Mouse (Mus musculus) hindbrain, embryonic 15.5 days (tissue): ENCODE results near the gene Perm1. TPM values are rescaled to one million over a fixed set of nuclear protein-coding genes. Genes with fewer than 3 reads are reported as not detected.

Source experiments
- ATAC-seq: fragments of 200-750 bp; cut with Nextera tagmentation; 2 replicates; pipeline ENCODE4 v1.8.0; 2017; ENCODE audit warnings: low read depth, moderate number of reproducible peaks, moderate TSS enrichment; ENCODE audit not compliant: low FRiP score
- H3K27ac ChIP-seq: fragments of 300-500 bp; sonication (generic); replicated peaks from 2 replicates; pipeline ENCODE4 v1.5.1; 2015; ENCODE audit warnings: mild to moderate bottlenecking, inconsistent platforms
- H3K27me3 ChIP-seq: fragments of 300-500 bp; sonication (generic); 2 replicates; pipeline ENCODE4 v1.6.1; 2015; ENCODE audit warnings: control low read depth, inconsistent platforms
- H3K36me3 ChIP-seq: fragments of 300-500 bp; sonication (generic); 2 replicates; pipeline ENCODE4 v1.6.1; 2015; ENCODE audit warnings: control low read depth, inconsistent platforms
- H3K4me1 ChIP-seq: fragments of 300-500 bp; sonication (generic); replicated peaks from 2 replicates; pipeline ENCODE4 v1.6.1; 2015; ENCODE audit warnings: control low read depth, inconsistent platforms
- H3K4me2 ChIP-seq: fragments of 300-500 bp; sonication (generic); 2 replicates; pipeline ENCODE4 v1.6.1; 2015; ENCODE audit warnings: moderate library complexity, mild to moderate bottlenecking, inconsistent platforms
- H3K4me3 ChIP-seq: fragments of 300-500 bp; sonication (generic); 2 replicates; pipeline ENCODE4 v1.5.1; 2015; ENCODE audit warnings: mild to moderate bottlenecking, inconsistent platforms
- H3K9ac ChIP-seq: fragments of 300-500 bp; sonication (generic); 2 replicates; pipeline ENCODE4 v1.6.1; 2015; ENCODE audit warnings: inconsistent platforms
- H3K9me3 ChIP-seq: fragments of 300-500 bp; sonication (generic); 2 replicates; pipeline ENCODE4 v1.6.1; 2016; ENCODE audit warnings: control low read depth, inconsistent platforms
- WGBS: fragments of 180-500 bp; shearing (Covaris S2); methylation state at CpG from one replicate; pipeline ENCODE4 v1.1.7; 2015; 5-methylcytosine and 5-hydroxymethylcytosine counted together
- polyA plus RNA-seq: library from polyadenylated mRNA; unstranded; fragments of >200 nt; fragmentation: Nextera tagmentation; extraction: Ambion mirVana; gene quantifications from 2 replicates; pipeline ENCODE4 v1.2.1, GENCODE M21; 2015

Perm1 gene
- polyA plus RNA-seq, 1 experiment from 2014 or later, result 2.5 TPM

DNA sequence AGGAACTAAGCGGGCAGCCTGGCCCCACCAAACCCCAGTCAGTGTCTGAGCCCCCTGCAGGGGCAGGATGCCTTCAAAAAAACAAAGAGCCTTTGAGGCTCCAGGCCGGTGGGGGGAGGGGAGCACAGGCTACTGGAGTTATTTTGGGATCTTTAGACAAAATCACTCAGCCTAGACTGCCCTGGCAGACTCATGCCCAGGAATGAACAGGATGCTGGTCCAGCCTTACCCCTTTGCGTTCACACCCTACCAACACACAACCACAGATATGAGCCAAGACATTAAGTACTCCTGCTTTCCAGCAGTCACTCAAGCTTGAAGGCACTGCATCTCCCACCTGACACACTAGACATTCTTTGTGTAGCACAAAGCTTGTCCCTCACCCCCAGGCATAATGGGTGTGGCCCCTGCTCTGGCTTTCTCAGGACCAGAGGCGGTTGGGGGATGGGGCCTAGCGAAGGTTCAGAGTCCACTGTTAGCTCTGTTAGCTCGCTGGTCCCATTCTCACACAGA, 26.8 kb upstream of the Perm1 start:
- peak; percentile 27 for ATAC-seq
- Histone ChIP-seq H3K36me3 (0 out of 2 replicates have a peak, but pooled peaks cover 10% of the 10 kb centered on the region), H3K4me1 (peaks cover 98% of the 10 kb centered on the region), H3K4me2 (peak overlapping the region; percentile 17), H3K27ac (peak overlapping the region; percentile 61), H3K27me3 (no peaks in the 10 kb centered on the region), H3K9ac (no peak overlapping the region), H3K4me3 (no peak overlapping the region), H3K9me3 (no peaks in the 10 kb centered on the region)
- 10% methylated on average over 6 of the region's 6 CpGs for WGBS

DNA sequence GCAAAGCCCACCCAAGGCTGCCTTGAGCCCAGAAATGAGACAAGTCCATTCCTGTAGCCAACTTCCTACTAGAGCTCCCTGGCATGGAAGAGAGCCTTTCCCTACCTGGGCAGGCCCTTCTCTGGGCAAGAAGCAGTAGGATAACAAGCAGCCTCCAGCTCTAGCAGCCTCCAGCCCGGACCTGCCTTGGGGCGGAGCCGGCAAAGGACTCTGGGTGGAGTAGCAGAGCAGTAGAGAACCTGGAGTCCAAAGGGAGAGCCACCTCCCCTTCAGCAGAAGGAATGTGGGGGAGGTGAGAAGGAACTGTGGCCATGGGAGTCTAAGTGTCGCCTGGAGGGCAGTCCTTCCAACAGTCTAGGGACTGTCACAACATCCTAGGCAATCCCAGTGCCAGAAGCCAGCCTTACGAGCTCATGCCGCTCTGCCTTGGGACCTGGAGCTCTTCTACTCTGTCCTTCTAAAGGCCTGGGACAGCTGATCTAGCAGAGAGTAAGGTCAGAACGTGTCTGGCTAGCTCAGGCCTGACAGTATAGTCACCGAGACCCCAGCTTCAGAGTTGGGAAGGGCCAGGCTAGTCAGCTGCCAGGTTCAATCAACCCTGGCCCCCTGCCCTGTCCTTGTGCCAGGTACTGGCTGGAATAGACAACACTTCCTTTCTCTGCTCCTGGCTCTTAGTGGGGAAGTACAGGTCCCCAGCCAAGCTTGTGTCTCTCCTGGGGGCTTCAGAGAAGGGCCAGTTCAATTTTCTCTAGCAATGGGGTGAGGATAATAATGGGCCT, 23.1 kb upstream of the Perm1 start:
- no peaks in the 10 kb centered on the region for H3K9me3 ChIP-seq
- no peak overlapping the region for H3K4me3 ChIP-seq
- WGBS, result 54% methylated on average over 8 of the region's 8 CpGs
- H3K4me2 ChIP-seq, result 0 out of 2 replicates have a peak overlapping the region, but pooled peaks have one; percentile 13
- H3K27me3 ChIP-seq, result no peaks in the 10 kb centered on the region
- no peak overlapping the region for H3K9ac ChIP-seq
- H3K27ac ChIP-seq, result peak overlapping the region; percentile 53
- 0 out of 2 replicates have a peak, but pooled peaks cover 10% of the 10 kb centered on the region for H3K36me3 ChIP-seq
- peaks cover 90% of the 10 kb centered on the region for H3K4me1 ChIP-seq
- no peak for ATAC-seq

DNA sequence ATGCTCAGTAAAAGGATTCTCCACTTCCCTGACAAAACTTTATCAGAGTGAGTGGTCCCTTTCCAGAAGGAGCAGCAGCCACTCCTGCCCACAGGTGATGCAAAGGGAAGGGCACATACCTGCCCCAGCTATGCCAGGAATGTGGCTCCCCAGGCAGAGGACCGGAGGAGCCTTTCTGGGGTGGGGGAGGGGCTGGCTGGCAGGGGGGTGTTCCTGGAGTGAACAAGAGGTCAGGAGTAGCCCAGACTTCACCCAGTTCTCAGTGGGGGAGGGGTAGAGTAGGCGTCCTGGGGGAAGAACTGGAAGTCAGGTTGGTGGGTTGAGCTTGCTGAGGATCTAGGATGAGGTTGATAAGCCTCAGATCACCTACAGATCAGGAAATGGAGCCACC, 22.5 kb upstream of the Perm1 start:
- no peaks in the 10 kb centered on the region for H3K27me3 ChIP-seq
- no peak for ATAC-seq
- no peak overlapping the region for H3K9ac ChIP-seq
- 26% methylated on average over 2 of the region's 2 CpGs for WGBS
- no peaks in the 10 kb centered on the region for H3K9me3 ChIP-seq
- no peak overlapping the region for H3K4me3 ChIP-seq
- H3K27ac ChIP-seq, result 0 out of 2 replicates have a peak overlapping the region, but pooled peaks have one; percentile 53
- H3K36me3 ChIP-seq, result 0 out of 2 replicates have a peak, but pooled peaks cover 10% of the 10 kb centered on the region
- peaks cover 84% of the 10 kb centered on the region for H3K4me1 ChIP-seq
- no peak overlapping the region for H3K4me2 ChIP-seq

DNA sequence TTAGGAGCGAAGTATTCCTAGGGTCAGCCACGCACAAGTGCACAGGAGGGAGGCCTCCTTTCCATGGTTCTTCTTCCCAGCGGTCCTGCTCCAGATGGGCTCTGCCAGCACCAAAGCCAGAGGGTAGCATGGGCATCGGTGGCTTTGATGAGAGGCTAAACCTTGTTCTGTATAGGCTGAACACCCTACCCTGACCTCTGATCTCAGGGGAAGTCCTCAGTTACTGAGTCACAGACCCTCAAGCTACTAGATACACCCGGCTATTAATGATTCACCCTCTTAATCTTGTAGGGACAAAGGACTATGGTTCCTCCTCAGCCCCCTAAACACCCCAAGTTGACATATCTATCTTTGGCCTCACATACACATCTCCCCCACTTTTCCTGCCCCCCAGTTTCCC, 21.8 kb upstream of the Perm1 start:
- H3K4me3 ChIP-seq, result no peak overlapping the region
- WGBS, result 51% methylated on average over 5 of the region's 5 CpGs
- no peak overlapping the region for H3K27ac ChIP-seq
- no peak overlapping the region for H3K9ac ChIP-seq
- H3K4me2 ChIP-seq, result peak overlapping the region; percentile 80
- no peaks in the 10 kb centered on the region for H3K27me3 ChIP-seq
- H3K36me3 ChIP-seq, result 0 out of 2 replicates have a peak, but pooled peaks cover 10% of the 10 kb centered on the region
- no peaks in the 10 kb centered on the region for H3K9me3 ChIP-seq
- peaks cover 79% of the 10 kb centered on the region for H3K4me1 ChIP-seq
- no peak for ATAC-seq

DNA sequence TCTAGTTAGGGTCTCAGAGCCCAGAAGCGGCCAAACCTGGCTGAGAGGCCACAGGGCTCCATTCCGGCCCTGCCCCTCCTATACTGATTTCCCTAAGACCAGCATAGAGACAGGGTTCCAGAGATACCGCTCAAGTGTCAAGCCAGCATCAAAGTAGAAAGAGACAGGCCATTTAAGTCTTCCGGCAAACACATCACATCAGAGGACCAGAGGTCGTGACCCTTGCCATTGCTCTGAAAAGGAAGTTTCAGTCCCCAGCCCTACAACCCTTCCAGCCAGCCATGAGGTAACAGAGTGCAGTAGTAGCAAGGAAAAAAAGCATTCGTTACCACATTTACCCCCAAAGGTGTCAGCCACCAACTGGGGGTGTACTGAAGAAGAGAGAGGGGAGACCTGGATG, 21.3 kb upstream of the Perm1 start:
- Histone ChIP-seq H3K36me3 (0 out of 2 replicates have a peak, but pooled peaks cover 10% of the 10 kb centered on the region), H3K4me2 (peak overlapping the region; percentile 80), H3K9ac (no peak overlapping the region), H3K4me3 (no peak overlapping the region; the same call in 1 of the 2 replicates), H3K4me1 (peaks cover 75% of the 10 kb centered on the region), H3K27me3 (no peaks in the 10 kb centered on the region), H3K9me3 (no peaks in the 10 kb centered on the region), H3K27ac (no peak overlapping the region)
- ATAC-seq, result no peak
- WGBS, result 30% methylated on average over 6 of the region's 6 CpGs

DNA sequence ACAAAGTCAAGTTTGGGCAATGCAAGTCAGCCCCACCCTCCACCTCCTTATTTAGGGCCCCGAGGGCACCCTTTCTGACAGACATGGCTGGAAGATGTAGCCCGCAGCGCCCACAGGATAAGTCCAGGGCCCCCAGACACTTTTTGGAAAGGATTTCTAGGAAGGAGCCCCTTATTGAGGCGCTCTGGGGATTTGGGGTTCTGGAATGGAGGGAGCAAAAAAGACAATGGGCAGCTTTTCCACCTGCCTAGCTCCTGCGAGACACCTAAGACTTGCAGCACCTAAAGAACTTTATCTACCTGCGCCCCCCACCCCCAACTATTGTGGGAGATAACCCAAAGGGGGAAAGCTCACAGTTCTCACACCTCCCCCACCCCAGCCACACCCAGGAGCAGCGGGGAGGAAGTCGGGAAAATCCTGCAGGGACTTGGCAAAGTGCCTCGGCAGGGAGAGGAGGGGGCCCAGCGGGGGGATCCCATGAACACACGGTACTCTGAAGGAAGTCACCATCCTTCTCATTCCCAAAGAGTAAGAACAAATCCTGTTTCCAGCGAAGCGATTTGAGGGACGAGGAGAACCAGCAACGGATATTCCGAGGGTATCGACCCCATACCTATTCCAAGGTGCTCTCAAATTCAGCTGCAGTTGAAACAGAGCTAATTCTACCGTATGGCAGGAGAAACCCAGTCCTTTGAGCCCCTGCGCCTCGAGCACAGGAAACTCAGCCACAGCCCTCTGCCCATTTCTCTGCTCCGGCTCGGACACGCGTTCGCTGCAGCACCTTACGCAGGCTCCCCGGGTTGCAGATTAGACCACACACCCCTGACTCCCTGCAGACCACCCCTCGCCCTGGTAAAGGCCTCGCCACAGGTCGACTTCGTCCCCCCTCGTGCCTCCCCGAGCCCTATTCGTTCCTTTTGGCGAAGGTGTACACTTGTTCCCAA, 19.5 kb upstream of the Perm1 start:
- peak overlapping the region; percentile 55 for H3K4me3 ChIP-seq
- peaks cover 58% of the 10 kb centered on the region for H3K4me1 ChIP-seq
- peak overlapping the region; percentile 80 for H3K4me2 ChIP-seq
- 0 out of 2 replicates have a peak, but pooled peaks cover 7% of the 10 kb centered on the region for H3K36me3 ChIP-seq
- no peaks in the 10 kb centered on the region for H3K27me3 ChIP-seq
- ATAC-seq, result no peak
- no peaks in the 10 kb centered on the region for H3K9me3 ChIP-seq
- peak overlapping the region; percentile 66 for H3K27ac ChIP-seq
- peak overlapping the region; percentile 85 for H3K9ac ChIP-seq
- 3% methylated on average over 35 of the region's 35 CpGs for WGBS

DNA sequence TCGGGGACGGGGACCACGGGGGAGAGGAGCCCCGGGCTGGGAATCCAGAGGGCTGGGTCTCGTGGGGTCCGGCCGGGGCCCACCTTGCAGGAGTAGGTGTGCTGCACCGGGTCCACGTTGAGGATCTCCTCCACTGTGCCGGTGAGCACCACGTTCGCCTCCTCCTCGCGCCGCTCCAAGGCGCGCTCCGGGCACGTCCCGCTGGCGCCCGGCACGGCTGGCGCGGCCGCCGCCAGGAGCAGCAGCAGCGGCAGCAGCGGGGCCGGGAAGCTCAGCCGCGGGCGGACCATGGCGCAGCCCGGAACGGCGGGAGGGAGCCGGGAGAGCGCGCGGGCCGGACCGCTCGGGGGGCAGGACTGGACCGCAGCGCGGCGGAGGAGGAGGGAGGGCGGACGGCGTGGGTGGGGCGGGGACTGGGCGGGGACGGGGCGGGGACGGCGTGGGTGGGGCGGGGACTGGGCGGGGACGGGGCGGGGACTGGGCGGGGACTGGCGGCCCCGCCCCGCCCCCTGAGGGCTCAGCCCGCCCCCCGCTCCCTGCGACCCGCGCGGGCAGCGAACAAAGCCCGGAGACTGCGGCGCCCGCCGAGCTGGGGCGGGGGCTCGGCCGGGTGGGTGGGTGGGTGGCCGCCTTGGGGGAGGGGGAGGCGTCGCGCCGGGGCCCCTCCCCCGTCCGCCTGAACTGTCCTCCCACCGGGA, 18.4 kb upstream of the Perm1 start, which contains the start of gene Agrn:
TSS of gene Agrn (minus strand) at position 358 of the 698 bp plus-strand sequence.
- H3K4me1 ChIP-seq, result peaks cover 47% of the 10 kb centered on the region
- H3K27ac ChIP-seq, result peak within 1 kb of the TSS; percentile 92
- peak within 1 kb of the TSS; percentile 80 for H3K4me2 ChIP-seq
- WGBS, result 0% methylated on average over 45 of the region's 88 CpGs
- peak; percentile 82 for ATAC-seq
- no peaks in the 10 kb centered on the region for H3K9me3 ChIP-seq
- no peaks in the 10 kb centered on the region for H3K27me3 ChIP-seq
- H3K9ac ChIP-seq, result peak within 1 kb of the TSS; percentile 85
- no peaks in the 10 kb centered on the region for H3K36me3 ChIP-seq
- H3K4me3 ChIP-seq, result peak within 1 kb of the TSS; percentile 55

DNA sequence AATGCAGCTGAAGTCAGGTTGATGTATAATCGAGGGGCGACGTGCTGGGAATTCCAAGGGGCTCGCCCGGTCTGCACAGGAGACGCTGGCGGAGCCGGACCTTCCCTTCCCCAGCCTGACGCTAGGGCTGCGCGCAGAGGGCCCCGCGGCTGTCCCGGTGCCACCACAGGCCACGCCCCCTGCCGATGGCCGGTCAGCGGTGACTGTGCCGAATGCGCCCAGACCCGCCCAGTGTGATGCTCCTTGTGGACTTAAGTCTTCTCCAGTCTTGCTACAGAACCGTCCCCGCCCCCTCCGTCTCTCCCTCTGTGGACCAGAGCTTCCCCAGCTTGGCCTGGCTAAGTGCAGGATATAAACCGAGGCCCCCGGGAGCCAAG, 17.9 kb upstream of the Perm1 start:
- peak overlapping the region; percentile 55 for H3K4me3 ChIP-seq
- peak overlapping the region; percentile 92 for H3K27ac ChIP-seq
- no peaks in the 10 kb centered on the region for H3K36me3 ChIP-seq
- ATAC-seq, result peak; percentile 92
- peak overlapping the region; percentile 80 for H3K4me2 ChIP-seq
- no peaks in the 10 kb centered on the region for H3K9me3 ChIP-seq
- peaks cover 47% of the 10 kb centered on the region for H3K4me1 ChIP-seq
- no peaks in the 10 kb centered on the region for H3K27me3 ChIP-seq
- WGBS, result 0% methylated on average over 26 of the region's 26 CpGs
- H3K9ac ChIP-seq, result peak overlapping the region; percentile 69

DNA sequence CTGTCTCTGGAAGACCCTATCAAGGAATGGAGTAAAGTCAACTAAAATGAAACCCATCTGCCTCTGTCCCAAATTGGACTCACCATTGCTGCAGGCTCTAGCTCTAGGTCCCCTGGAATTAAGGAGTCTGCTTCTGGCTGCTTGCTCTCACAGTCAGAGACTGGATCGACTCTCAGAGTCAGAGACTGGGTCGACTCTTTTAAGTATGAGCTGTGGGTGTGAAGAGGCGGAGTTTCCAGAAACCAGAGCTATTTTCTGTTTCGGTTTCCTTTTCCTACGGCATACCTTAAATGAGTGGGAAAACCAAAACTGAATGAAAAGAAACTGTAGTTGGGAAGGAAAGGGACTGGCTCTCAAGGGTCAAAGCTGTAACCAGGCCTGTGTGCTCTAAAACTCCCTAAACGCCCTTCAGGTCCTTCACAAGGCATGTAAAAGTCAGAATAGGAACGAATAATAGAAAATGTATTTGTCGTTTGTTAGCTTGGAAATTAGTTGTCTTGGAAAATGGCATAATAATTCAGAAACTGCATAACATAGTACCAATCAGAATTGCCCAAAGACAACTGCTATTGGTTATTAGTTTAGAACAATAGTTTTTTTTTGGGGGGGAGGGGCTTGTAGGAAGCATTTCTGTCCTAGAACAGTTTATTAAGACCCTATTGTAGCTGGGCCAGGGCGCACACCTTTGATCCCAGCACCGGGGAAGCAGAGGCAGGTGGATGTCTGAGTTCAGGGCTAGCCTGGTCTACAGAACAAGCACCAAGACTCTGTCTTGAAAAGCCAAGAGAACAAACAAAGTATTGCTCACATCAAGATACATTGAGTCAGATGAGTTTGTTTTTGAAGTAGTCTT, 14.8 kb upstream of the Perm1 start, which contains the start of gene Isg15:
TSS of gene Isg15 (minus strand) at position 196 of the 853 bp plus-strand sequence.
- Histone ChIP-seq H3K4me3 (no peak within 1 kb of the TSS), H3K9ac (no peak within 1 kb of the TSS), H3K27ac (no peak within 1 kb of the TSS), H3K9me3 (no peaks in the 10 kb centered on the region), H3K27me3 (no peaks in the 10 kb centered on the region), H3K4me1 (peaks cover 35% of the 10 kb centered on the region), H3K4me2 (no peak within 1 kb of the TSS), H3K36me3 (no peaks in the 10 kb centered on the region)
- ATAC-seq, result no peak
- WGBS, result 69% methylated on average over 10 of the region's 10 CpGs

DNA sequence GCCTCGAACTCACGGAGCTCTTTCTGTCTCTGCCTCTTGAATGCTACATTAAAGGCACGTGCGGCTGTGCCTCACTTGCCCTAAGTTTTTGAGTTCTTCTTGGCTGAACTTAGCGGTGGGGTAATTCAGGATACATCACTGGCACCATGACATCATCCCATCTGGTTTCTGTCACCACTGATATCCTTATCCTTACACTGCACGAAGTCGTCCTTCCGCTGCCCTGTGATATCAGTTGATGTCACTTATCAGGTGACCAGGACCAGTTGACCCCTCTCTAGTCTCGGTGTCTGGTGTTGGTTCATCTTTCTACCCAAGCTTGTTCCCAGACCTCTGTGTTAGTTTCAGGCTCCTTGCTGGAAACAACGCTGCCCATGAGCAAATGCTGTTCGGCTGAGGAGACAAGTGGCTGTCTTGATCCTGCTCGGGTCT, 13.2 kb upstream of the Perm1 start:
- H3K4me2 ChIP-seq, result peak overlapping the region; percentile 92
- WGBS, result 41% methylated on average over 12 of the region's 12 CpGs
- ATAC-seq, result no peak
- no peaks in the 10 kb centered on the region for H3K27me3 ChIP-seq
- peak overlapping the region; percentile 55 for H3K4me3 ChIP-seq
- peak overlapping the region; percentile 65 for H3K27ac ChIP-seq
- no peaks in the 10 kb centered on the region for H3K36me3 ChIP-seq
- peaks cover 26% of the 10 kb centered on the region for H3K4me1 ChIP-seq
- no peak overlapping the region for H3K9ac ChIP-seq
- H3K9me3 ChIP-seq, result no peaks in the 10 kb centered on the region
